Mouse (Mus musculus) hindbrain, embryonic 16.5 days (tissue): ENCODE measurements at regions not wholly inside any gene's neighbourhood (a gene's known extent, or its start where the extent isn't known, plus 50 kb on each side); places are given as distances from the start of the nearest gene placed in this dataset.

Source experiments
- ATAC-seq: fragments of 200-750 bp; cut with Nextera tagmentation; 2 replicates; pipeline ENCODE4 v1.8.0; 2017; ENCODE audit warnings: moderate TSS enrichment, moderate library complexity
- H3K27ac ChIP-seq: fragments of 300-500 bp; sonication (generic); 2 replicates; pipeline ENCODE4 v1.5.1; 2014; ENCODE audit warnings: low read depth, mild to moderate bottlenecking, control low read depth, low read length, moderate library complexity
- H3K27me3 ChIP-seq: fragments of 300-500 bp; sonication (generic); replicated peaks from 2 replicates; pipeline ENCODE4 v1.6.1; 2014; ENCODE audit warnings: low read length; ENCODE audit not compliant: control insufficient read depth, insufficient read depth
- H3K36me3 ChIP-seq: fragments of 300-500 bp; sonication (generic); 2 replicates; pipeline ENCODE4 v1.6.1; 2014; ENCODE audit warnings: mild to moderate bottlenecking, low read length, moderate library complexity, mixed read lengths; ENCODE audit not compliant: control insufficient read depth, insufficient read depth
- H3K4me1 ChIP-seq: fragments of 300-500 bp; sonication (generic); 2 replicates; pipeline ENCODE4 v1.6.1; 2014; ENCODE audit warnings: low read depth, low read length; ENCODE audit not compliant: control insufficient read depth, insufficient read depth
- H3K4me2 ChIP-seq: fragments of 300-500 bp; sonication (generic); 2 replicates; pipeline ENCODE4 v1.6.1; 2014; ENCODE audit warnings: mild to moderate bottlenecking, low read length, control low read depth, moderate library complexity
- H3K4me3 ChIP-seq: fragments of 300-500 bp; sonication (generic); 2 replicates; pipeline ENCODE4 v1.5.1; 2014; ENCODE audit warnings: mild to moderate bottlenecking, low read length, control low read depth, moderate library complexity
- H3K9ac ChIP-seq: fragments of 300-500 bp; sonication (generic); 2 replicates; pipeline ENCODE4 v1.6.1; 2014; ENCODE audit warnings: low read depth, mild to moderate bottlenecking, control low read depth, low read length, moderate library complexity
- H3K9me3 ChIP-seq: fragments of 300-500 bp; sonication (generic); 2 replicates; pipeline ENCODE4 v1.6.1; 2014; ENCODE audit warnings: mild to moderate bottlenecking, low read length, moderate library complexity; ENCODE audit not compliant: control insufficient read depth
- WGBS: fragments of 180-500 bp; shearing (Covaris S2); extraction: QIAGEN DNeasy Blood & Tissue Kit; methylation state at CpG from one replicate; pipeline ENCODE4 v1.1.7; 2014; 5-methylcytosine and 5-hydroxymethylcytosine counted together

DNA sequence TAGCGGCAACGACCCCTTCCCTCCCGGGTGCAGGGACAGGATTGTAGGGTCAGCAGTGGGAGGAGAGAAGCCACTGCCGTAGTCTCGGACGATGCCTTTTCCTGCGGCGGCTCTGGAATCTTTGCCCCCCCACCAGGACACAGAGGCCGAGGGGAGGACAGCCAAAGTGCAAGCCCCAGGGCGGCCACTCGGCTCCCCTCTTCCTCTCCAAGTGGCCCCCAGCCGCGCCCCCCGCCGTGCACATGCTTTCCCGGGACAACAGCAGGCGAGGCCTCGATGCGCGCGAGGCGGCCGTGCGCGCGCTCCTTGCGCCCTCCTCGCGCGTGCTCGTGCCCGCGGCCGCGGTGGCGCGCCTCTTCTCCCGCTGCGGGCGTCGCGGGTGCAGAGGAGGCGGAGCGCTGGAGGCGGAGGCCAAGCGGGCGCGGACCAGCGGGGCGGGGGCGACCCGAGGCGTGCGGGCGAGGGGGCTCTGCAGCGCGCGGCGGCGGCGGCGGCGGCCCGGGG lies 83.9 kb upstream of the Arhgap32 start:
- Histone ChIP-seq H3K9me3 (no peaks in the 10 kb centered on the region), H3K4me3 (peak overlapping the region; percentile 94), H3K9ac (peak overlapping the region; percentile 94), H3K4me2 (peak overlapping the region; percentile 80), H3K36me3 (no peaks in the 10 kb centered on the region), H3K27me3 (no peaks in the 10 kb centered on the region), H3K27ac (peak overlapping the region; percentile 94), H3K4me1 (peaks cover 19% of the 10 kb centered on the region)
- ATAC-seq, result peak; percentile 91
- WGBS, result under 1% methylated on average over 37 of the region's 64 CpGs

DNA sequence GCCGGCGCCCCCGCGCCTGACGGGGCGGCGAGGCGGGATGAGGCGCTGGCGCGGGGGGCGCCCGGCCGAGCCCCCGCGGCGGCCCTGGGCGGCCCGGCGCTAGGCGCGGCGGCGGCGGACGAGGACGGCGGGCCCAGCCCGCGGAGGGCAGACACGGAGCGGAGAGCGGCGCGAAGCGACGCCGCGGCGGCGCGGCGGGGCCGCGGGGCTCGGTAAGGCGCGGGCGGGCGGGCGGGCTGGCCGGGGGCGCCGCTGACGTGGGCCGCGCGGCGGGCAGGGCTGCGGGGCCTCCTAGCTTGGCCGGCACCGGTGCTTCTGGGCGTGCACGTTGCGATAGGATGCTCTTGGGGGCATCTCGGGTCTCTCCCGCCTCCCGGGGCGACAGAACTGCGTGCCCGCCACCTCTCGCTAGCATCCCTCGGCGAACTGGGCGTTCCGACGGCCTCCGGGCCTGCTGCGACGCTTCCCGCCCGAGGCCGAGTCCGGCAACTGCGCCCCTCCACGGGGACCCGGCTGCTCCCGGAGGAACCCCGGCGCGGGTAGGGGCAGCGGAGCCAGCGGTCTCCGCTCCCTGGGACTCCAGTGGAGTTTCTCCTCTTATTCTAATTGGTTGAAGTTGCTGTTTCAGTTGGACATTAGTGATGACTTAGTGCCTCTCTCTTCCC lies 83.3 kb upstream of the Arhgap32 start:
- peak overlapping the region; percentile 80 for H3K4me2 ChIP-seq
- H3K9ac ChIP-seq, result peak overlapping the region; percentile 94
- no peaks in the 10 kb centered on the region for H3K9me3 ChIP-seq
- peaks cover 19% of the 10 kb centered on the region for H3K4me1 ChIP-seq
- peak; percentile 73 for ATAC-seq
- no peaks in the 10 kb centered on the region for H3K27me3 ChIP-seq
- WGBS, result under 1% methylated on average over 37 of the region's 94 CpGs
- H3K27ac ChIP-seq, result peak overlapping the region; percentile 94
- peak overlapping the region; percentile 94 for H3K4me3 ChIP-seq
- H3K36me3 ChIP-seq, result no peaks in the 10 kb centered on the region

DNA sequence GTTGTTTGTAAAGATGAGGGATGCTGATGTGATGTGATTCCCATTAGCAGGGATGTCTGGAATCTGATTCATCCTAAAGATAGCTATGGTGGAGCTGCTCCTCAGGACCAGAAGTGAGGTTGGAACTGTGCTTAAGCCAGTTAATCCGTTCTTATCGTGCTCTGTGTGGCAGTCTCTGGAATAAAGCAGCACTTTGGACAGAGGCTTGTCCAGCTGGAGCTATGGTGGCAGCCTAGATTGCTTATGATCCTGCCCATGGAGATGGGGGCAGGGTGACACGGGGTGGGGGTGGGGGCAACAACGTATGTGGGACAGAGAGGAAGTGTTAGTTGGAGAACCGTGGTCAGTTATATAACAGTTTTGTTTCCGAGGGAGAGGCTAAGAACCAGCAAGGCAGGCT lies 82.0 kb upstream of the Arhgap32 start:
- Histone ChIP-seq H3K27me3 (no peaks in the 10 kb centered on the region), H3K9ac (peak overlapping the region; percentile 15; the same call in 1 of the 2 replicates)

DNA sequence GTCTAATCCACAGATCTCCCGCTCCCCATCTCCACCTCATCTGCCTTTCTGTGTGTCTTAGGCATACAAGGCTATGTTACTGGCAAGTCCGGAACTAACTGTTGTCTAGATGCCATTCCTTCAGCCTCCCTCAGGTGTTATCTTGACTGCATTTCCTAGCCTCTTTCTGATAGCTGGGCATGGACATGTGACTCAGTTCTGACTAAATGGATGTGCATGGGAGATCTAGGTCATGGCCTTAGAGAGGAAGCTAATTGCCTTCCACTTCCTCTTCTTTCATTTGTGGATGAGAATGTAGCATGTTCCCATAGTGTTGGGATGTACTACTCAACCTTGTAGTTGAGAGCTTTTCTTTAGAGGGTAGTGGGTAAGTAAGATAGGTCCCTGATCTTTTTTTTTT lies 75.9 kb upstream of the Arhgap32 start:
- no peak for ATAC-seq
- H3K9me3 ChIP-seq, result no peaks in the 10 kb centered on the region
- no peaks in the 10 kb centered on the region for H3K36me3 ChIP-seq
- WGBS, result 96% methylated on average over 2 of the region's 2 CpGs
- H3K9ac ChIP-seq, result no peak overlapping the region
- no peak overlapping the region for H3K27ac ChIP-seq
- H3K4me2 ChIP-seq, result no peak overlapping the region
- H3K27me3 ChIP-seq, result no peaks in the 10 kb centered on the region
- H3K4me3 ChIP-seq, result no peak overlapping the region
- H3K4me1 ChIP-seq, result peaks cover 10% of the 10 kb centered on the region

More for the DNA sequence above, 82.0 kb upstream of the Arhgap32 start:
- Histone ChIP-seq H3K27ac (no peak overlapping the region), H3K36me3 (no peaks in the 10 kb centered on the region), H3K9me3 (no peaks in the 10 kb centered on the region), H3K4me1 (peaks cover 25% of the 10 kb centered on the region), H3K4me3 (peak overlapping the region; percentile 94), H3K4me2 (peak overlapping the region; percentile 80)
- 16% methylated on average over 6 of the region's 6 CpGs for WGBS
- no peak for ATAC-seq

DNA sequence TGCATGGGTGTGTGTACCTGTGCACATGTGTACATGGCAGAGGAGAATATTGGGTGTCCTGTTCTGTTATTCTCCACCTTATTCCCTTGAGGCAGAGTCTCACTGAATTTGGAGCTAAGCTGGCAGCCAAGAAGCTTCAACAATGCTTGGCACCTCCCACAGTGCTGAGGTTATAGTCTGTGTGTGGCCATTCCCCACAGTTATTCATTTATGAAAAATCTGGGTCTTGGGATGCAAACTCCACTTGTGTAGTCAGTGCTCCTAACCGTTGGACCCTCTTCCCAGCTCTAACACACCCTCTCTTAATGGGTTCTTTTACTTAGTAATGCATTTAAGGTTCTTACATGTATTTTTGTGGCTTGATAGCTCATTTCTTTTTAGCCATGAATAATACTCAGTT lies 72.6 kb upstream of the Arhgap32 start:
- Histone ChIP-seq H3K9me3 (no peaks in the 10 kb centered on the region), H3K27ac (no peak overlapping the region), H3K4me2 (no peak overlapping the region), H3K36me3 (no peaks in the 10 kb centered on the region), H3K27me3 (no peaks in the 10 kb centered on the region), H3K9ac (no peak overlapping the region), H3K4me3 (no peak overlapping the region), H3K4me1 (peaks cover 9% of the 10 kb centered on the region)
- ATAC-seq, result no peak
- 72% methylated on average over 1 of the region's 1 CpGs for WGBS

DNA sequence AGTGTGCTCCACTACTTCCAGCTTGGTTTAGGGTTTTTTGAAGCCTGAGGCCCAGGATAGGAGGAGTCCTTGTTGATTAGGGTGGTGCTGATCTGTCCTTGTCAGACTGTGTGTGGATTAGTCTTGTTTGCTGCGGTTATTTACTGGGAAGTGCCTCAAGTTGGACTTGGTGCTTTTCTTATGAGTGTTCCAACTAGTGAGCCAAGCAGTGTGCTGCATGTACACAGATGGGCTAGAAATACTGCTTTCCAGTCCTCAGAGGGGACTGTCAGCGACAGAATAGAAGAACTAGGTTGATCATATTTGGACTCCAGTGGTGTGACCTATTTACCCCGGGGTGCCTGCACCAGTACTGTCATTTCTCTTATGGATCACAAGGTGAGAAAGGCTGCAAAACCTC lies 69.1 kb upstream of the Arhgap32 start:
- 87% methylated on average over 3 of the region's 3 CpGs for WGBS
- no peak overlapping the region for H3K9ac ChIP-seq
- no peak overlapping the region for H3K27ac ChIP-seq
- no peak for ATAC-seq
- H3K9me3 ChIP-seq, result no peaks in the 10 kb centered on the region
- no peak overlapping the region for H3K4me2 ChIP-seq
- no peaks in the 10 kb centered on the region for H3K36me3 ChIP-seq
- H3K27me3 ChIP-seq, result no peaks in the 10 kb centered on the region
- no peak overlapping the region for H3K4me3 ChIP-seq
- 0 out of 2 replicates have a peak, but pooled peaks cover 2% of the 10 kb centered on the region for H3K4me1 ChIP-seq

DNA sequence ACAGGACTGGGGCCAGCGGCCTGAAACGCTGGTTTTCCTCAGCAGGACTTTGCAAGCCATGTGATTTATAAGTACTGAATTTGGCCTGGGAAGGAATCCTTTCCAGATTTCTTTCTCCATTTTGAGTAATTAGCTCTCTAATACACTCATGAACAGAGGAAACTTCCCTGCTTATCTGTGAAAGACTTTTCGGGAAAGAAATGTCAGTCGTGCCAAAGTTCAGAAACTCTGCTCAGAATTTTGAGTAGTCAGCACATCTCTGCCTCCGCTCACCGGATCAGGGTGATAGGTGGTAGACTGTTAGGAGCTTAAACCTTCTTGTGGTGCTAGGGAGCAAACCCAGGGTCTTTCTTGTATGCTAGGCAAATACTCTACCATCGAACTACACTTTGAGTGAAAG lies 67.0 kb upstream of the Arhgap32 start:
- H3K4me2 ChIP-seq, result no peak overlapping the region
- no peak overlapping the region for H3K9ac ChIP-seq
- 69% methylated on average over 7 of the region's 7 CpGs for WGBS
- no peaks in the 10 kb centered on the region for H3K36me3 ChIP-seq
- no peaks in the 10 kb centered on the region for H3K27me3 ChIP-seq
- ATAC-seq, result no peak
- H3K4me1 ChIP-seq, result peaks cover 4% of the 10 kb centered on the region; the same call in 1 of the 2 replicates
- no peak overlapping the region for H3K4me3 ChIP-seq
- H3K27ac ChIP-seq, result no peak overlapping the region
- H3K9me3 ChIP-seq, result no peaks in the 10 kb centered on the region

DNA sequence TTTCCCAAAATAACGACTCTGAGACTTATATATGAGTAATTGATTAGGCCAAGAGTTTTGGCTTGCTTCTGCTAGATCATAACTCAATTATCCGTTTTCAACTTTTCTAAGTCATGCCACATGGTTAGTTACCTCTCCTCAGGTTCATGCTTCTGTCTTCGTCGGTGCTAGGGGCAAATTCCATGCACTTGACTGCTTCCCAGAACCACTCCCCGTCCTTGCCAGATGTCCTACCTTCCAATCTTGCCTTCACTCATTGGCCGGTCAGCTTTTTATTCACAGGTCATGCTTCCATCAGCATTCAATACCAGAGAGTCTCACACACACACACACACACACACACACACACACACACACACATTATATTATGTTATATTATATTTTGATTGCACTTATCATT lies 66.4 kb upstream of the Arhgap32 start:
- Histone ChIP-seq H3K4me2 (no peak overlapping the region), H3K4me1 (peaks cover 5% of the 10 kb centered on the region; the same call in 1 of the 2 replicates), H3K9me3 (no peaks in the 10 kb centered on the region), H3K27me3 (no peaks in the 10 kb centered on the region), H3K9ac (no peak overlapping the region), H3K27ac (no peak overlapping the region), H3K36me3 (no peaks in the 10 kb centered on the region), H3K4me3 (no peak overlapping the region)
- WGBS, result 83% methylated on average over 6 of the region's 6 CpGs
- no peak for ATAC-seq

DNA sequence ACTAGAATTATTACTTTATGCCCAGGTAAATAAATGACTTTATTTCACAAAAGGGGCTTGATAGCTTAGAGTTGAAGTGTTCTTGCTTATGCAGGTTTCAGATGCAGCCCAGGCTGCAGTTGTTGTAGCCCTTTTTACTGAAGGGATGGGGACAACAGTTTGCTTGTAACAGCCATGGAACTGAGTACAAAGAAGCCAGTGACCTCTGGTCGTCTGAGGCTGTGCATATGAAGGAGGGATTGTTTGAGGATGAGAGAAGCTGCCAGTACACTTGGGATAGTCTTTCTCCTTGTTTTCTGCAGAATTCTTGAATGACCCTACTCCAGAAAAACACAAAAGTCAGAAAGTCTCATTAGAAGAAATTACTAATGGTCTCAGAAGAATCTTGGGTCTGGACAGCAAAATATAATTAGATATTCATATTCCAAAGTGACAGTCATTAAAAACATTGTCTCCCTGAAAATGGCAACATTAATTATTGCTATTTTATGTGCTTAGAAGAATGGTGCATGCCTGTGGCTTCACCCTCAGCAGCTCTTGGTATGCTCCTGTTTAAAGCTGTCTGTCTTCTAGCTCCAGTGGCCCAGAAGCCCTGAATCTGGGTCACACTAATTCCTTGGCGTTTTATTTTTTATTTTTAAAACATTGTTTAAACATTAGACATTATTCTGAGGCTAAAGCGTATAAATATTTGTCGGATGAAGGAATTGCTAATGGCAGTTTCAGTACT lies 61.9 kb upstream of the Arhgap32 start:
- 0 out of 2 replicates have a peak overlapping the region, but pooled peaks have one; percentile 12 for H3K27ac ChIP-seq
- no peaks in the 10 kb centered on the region for H3K9me3 ChIP-seq
- H3K36me3 ChIP-seq, result no peaks in the 10 kb centered on the region
- 45% methylated on average over 4 of the region's 4 CpGs for WGBS
- H3K27me3 ChIP-seq, result no peaks in the 10 kb centered on the region
- peak; percentile 69 for ATAC-seq
- no peak overlapping the region for H3K4me2 ChIP-seq
- H3K9ac ChIP-seq, result no peak overlapping the region
- peaks cover 3% of the 10 kb centered on the region; the same call in 1 of the 2 replicates for H3K4me1 ChIP-seq
- no peak overlapping the region for H3K4me3 ChIP-seq
